Mouse (Mus musculus) testis, adult 2 months (tissue): ENCODE data around the gene Prkci.

Source experiments
- CTCF ChIP-seq: fragments of 200-500 bp; IDR thresholded peaks from 2 replicates; pipeline ENCODE4 v1.5.1; 2012; ENCODE audit warnings: low read depth, mild to moderate bottlenecking, inconsistent platforms, low read length, moderate library complexity; ENCODE audit not compliant: control insufficient read depth, insufficient read depth, insufficient replicate concordance
- POLR2A ChIP-seq: fragments of 200-500 bp; IDR thresholded peaks from 2 replicates; pipeline ENCODE4 v1.6.1; 2012; ENCODE audit warnings: low read depth, mild to moderate bottlenecking, inconsistent platforms, low read length, moderate library complexity; ENCODE audit not compliant: control insufficient read depth

DNA sequence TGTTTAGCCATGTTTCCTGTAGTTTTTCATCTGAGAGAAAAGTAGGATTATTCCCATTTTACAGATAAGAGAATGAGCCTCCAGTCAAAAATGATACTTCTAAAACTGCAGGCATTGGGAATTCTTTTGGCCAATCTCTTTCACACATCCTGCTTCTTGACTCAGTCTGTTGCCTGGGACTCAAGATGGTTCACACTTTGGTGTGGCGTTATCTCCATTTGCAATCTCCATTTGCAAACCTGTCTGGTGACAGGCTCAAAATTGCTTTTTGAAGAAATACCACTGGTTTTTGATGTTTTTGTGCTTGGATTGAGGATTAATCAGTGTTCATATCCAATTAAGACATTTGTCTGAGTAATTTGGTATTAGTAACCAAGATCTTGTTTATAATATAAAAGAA, 103.0 kb downstream of the Prkci start:
- no peak for TF ChIP-seq CTCF
- TF ChIP-seq POLR2A = no peak
